Comparison of ENCODE assay signal across 7 mouse cellular contexts in genomic region chr9:108052885-108053664, GRCm38 (mm10). TPM values are rescaled to one million over a fixed set of nuclear protein-coding genes. Genes with fewer than 3 reads are reported as not detected.
DNase-seq lines count a peak whose midpoint lies in the region; ATAC-seq and TF ChIP-seq lines count a peak whose summit lies in the region.

Gene Amigo3 (plus strand): TSS chr9:108053159.

- H3K9ac ChIP-seq in intestine, postnatal 0 days (ENCODE audit: low read depth, low read length): 0 out of 2 replicates have a peak within 1 kb of the TSS, but pooled peaks have one; percentile 1
- no peak within 1 kb of the TSS; the same call in 1 of the 2 replicates for H3K9ac ChIP-seq in midbrain, embryonic 12.5 days (replicated peaks)

- H3K4me3 ChIP-seq in embryonic facial prominence, embryonic 10.5 days: peak within 1 kb of the TSS; percentile 32; the same call in 1 of the 2 replicates
- no peak within 1 kb of the TSS for H3K4me3 ChIP-seq in intestine, postnatal 0 days (ENCODE audit: low read depth, low read length)
- H3K4me3 ChIP-seq in midbrain, embryonic 12.5 days: no peak within 1 kb of the TSS
- H3K4me3 ChIP-seq in small intestine, adult 2 months (ENCODE audit: low read depth, low read length): peak within 1 kb of the TSS; percentile 41

- TF ChIP-seq CTCF in intestine, postnatal 0 days (IDR thresholded peaks at IDR 0.05; ENCODE audit: low read depth): peak; percentile 99
- peak; percentile 95 for TF ChIP-seq CTCF in small intestine, adult 2 months (IDR thresholded peaks at IDR 0.05; ENCODE audit: extremely low read depth, insufficient read length, insufficient replicate concordance, low read depth, low read length)

- ATAC-seq in intestine, postnatal 0 days: peak; percentile 13
- ATAC-seq in midbrain, embryonic 12.5 days (ENCODE audit: low FRiP score, low read depth): peak; percentile 21; the same call in 1 of the 2 replicates

- 55% methylated on average over 20 of the region's 20 CpGs for WGBS in embryonic facial prominence, embryonic 10.5 days
- 46% methylated on average over 20 of the region's 20 CpGs for WGBS in intestine, postnatal 0 days
- 54% methylated on average over 20 of the region's 20 CpGs for WGBS in midbrain, embryonic 12.5 days
- 33% methylated on average over 20 of the region's 20 CpGs for WGBS in small intestine, adult 2 months

- H3K36me3 ChIP-seq in embryonic facial prominence, embryonic 10.5 days (replicated peaks): peaks cover 72% of the 10 kb centered on the region
- H3K36me3 ChIP-seq in intestine, postnatal 0 days (ENCODE audit: control insufficient read depth, insufficient read depth): peaks cover 56% of the 10 kb centered on the region
- peaks cover 64% of the 10 kb centered on the region for H3K36me3 ChIP-seq in midbrain, embryonic 12.5 days
- peaks cover 55% of the 10 kb centered on the region for H3K36me3 ChIP-seq in small intestine, adult 2 months (ENCODE audit: control insufficient read depth, insufficient read depth, low read length)

- peak; percentile 98 for DNase-seq in adrenal gland, postnatal 10 days
- DNase-seq in embryonic facial prominence, embryonic 10.5 days (ENCODE audit: low spot score): peak; percentile 94
- DNase-seq in gonadal fat pad, adult 2 months (ENCODE audit: low read depth): peak; percentile 56
- DNase-seq in left cerebral cortex, postnatal 4 days: peak; percentile 95

- no peaks in the 10 kb centered on the region for H3K27me3 ChIP-seq in embryonic facial prominence, embryonic 10.5 days (replicated peaks; ENCODE audit: low read depth, poor library complexity, severe bottlenecking)
- H3K27me3 ChIP-seq in intestine, postnatal 0 days (replicated peaks; ENCODE audit: control insufficient read depth, insufficient read depth, low read length): no peaks in the 10 kb centered on the region
- no peaks in the 10 kb centered on the region for H3K27me3 ChIP-seq in midbrain, embryonic 12.5 days
- no peaks in the 10 kb centered on the region for H3K27me3 ChIP-seq in small intestine, adult 2 months (ENCODE audit: control insufficient read depth, insufficient read depth, low read length)

- H3K4me1 ChIP-seq in embryonic facial prominence, embryonic 10.5 days: peaks cover 41% of the 10 kb centered on the region
- 0 out of 2 replicates have a peak, but pooled peaks cover 7% of the 10 kb centered on the region for H3K4me1 ChIP-seq in intestine, postnatal 0 days (replicated peaks; ENCODE audit: control insufficient read depth, insufficient read depth, low read length)
- H3K4me1 ChIP-seq in midbrain, embryonic 12.5 days: peaks cover 20% of the 10 kb centered on the region
- H3K4me1 ChIP-seq in small intestine, adult 2 months (ENCODE audit: control insufficient read depth, insufficient read depth, insufficient read length, low read length): peaks cover 24% of the 10 kb centered on the region

- H3K4me2 ChIP-seq in intestine, postnatal 0 days (replicated peaks; ENCODE audit: low read depth): peak within 1 kb of the TSS; percentile 47
- H3K4me2 ChIP-seq in midbrain, embryonic 12.5 days (replicated peaks): peak within 1 kb of the TSS; percentile 32

- H3K9me3 ChIP-seq in embryonic facial prominence, embryonic 10.5 days: no peaks in the 10 kb centered on the region
- H3K9me3 ChIP-seq in intestine, postnatal 0 days (ENCODE audit: control insufficient read depth): no peaks in the 10 kb centered on the region
- H3K9me3 ChIP-seq in midbrain, embryonic 12.5 days: no peaks in the 10 kb centered on the region

- intact Hi-C loops in left cerebral cortex, postnatal 4 days (cut with DNase I): loop anchor here (10.0 kb wide), 1 partner anchor 88 kb away; no protein-coding TSS in a partner anchor

- TF ChIP-seq POLR2A in small intestine, adult 2 months (IDR thresholded peaks at IDR 0.05; ENCODE audit: low read depth, low read length): peak; percentile 35; the same call in 1 of the 2 replicates

- peak within 1 kb of the TSS; percentile 20 for H3K27ac ChIP-seq in embryonic facial prominence, embryonic 10.5 days (replicated peaks)
- H3K27ac ChIP-seq in intestine, postnatal 0 days (ENCODE audit: low read depth, low read length): peak within 1 kb of the TSS; percentile 52; the same call in 1 of the 2 replicates
- no peak within 1 kb of the TSS for H3K27ac ChIP-seq in midbrain, embryonic 12.5 days (replicated peaks)
- H3K27ac ChIP-seq in small intestine, adult 2 months (ENCODE audit: insufficient read depth, low read depth, low read length): peak within 1 kb of the TSS; percentile 44

RNA-seq across cellular contexts. Expression of gene Amigo3, which starts in this region (rescaled TPM):
- 1 to 10 TPM; 2.7 to 3.4 TPM for total RNA-seq in adrenal gland, postnatal 10 days (2021)
- 2.7 and 2.8 TPM in 2 replicates for polyA plus RNA-seq in embryonic facial prominence, embryonic 10.5 days (2016; fragmentation: Nextera tagmentation; extraction: Ambion mirVana)
- polyA plus RNA-seq in gonadal fat pad, adult 2 months (2012; rRNA removed): 9.0 and 9.8 TPM in 2 replicates
- polyA plus RNA-seq in intestine, postnatal 0 days (2015; fragmentation: Nextera tagmentation; extraction: Ambion mirVana): 4.4 and 4.8 TPM in 2 replicates
- 1 to 10 TPM; 1.6 to 2.8 TPM for total RNA-seq in left cerebral cortex, postnatal 4 days (2021)
- 3.2 and 4.6 TPM in 2 replicates for polyA plus RNA-seq in midbrain, embryonic 12.5 days (2016; fragmentation: Nextera tagmentation; extraction: Ambion mirVana)
- polyA plus RNA-seq in small intestine, adult 2 months (2012; rRNA removed): 6.1 and 12.0 TPM in 2 replicates

Comparison
In these comparisons a context has a peak if more than half of its experiments do, and no peak if none do; other contexts are left out.
1. H3K4me3 ChIP-seq: peak in embryonic facial prominence, embryonic 10.5 days (single experiment) and small intestine, adult 2 months (single experiment); none in intestine, postnatal 0 days (single experiment) and midbrain, embryonic 12.5 days (single experiment).
2. Peak in every context shown above with its lines, with median percentiles within 50 percentile points of each other: DNase-seq.